Mouse (Mus musculus) megakaryocyte, embryonic 14.5 days (primary cell): ENCODE results near the gene Gm9195. TPM values are rescaled to one million over a fixed set of nuclear protein-coding genes. Genes with fewer than 3 reads are reported as not detected.

Experiments
- H3K27me3 ChIP-seq: replicated peaks from 2 replicates; pipeline ENCODE3; 2012; ENCODE audit warnings: inconsistent platforms
- H3K36me3 ChIP-seq: replicated peaks from 2 replicates; pipeline ENCODE3; 2012; ENCODE audit warnings: low read length, inconsistent platforms, mixed read lengths
- H3K4me1 ChIP-seq: 2 replicates; pipeline ENCODE4 v1.6.1; 2012; ENCODE audit warnings: inconsistent platforms
- H3K4me3 ChIP-seq: replicated peaks from 2 replicates; pipeline ENCODE3; 2012; ENCODE audit warnings: moderate library complexity, mild to moderate bottlenecking, inconsistent platforms
- H3K9me3 ChIP-seq: 2 replicates; pipeline ENCODE4 v1.6.1; 2012; ENCODE audit warnings: inconsistent platforms
- FLI1 ChIP-seq: IDR thresholded peaks from 2 replicates; pipeline ENCODE4 v1.6.1; 2012; ENCODE audit warnings: low read length, inconsistent platforms, mixed read lengths
- GATA1 ChIP-seq: IDR thresholded peaks from 3 replicates; pipeline ENCODE4 v1.6.1; 2012; ENCODE audit warnings: mixed read lengths, low read length, inconsistent platforms, borderline replicate concordance
- polyA plus RNA-seq: library from polyadenylated mRNA; stranded (reverse); fragments of >175 nt; gene quantifications from 2 replicates; pipeline ENCODE4 v1.2.3, GENCODE M21; 2012; ENCODE audit warnings: low replicate concordance; ENCODE audit not compliant: insufficient read depth

The Gm9195 gene
- polyA plus RNA-seq, 1 experiment, result not detected

DNA sequence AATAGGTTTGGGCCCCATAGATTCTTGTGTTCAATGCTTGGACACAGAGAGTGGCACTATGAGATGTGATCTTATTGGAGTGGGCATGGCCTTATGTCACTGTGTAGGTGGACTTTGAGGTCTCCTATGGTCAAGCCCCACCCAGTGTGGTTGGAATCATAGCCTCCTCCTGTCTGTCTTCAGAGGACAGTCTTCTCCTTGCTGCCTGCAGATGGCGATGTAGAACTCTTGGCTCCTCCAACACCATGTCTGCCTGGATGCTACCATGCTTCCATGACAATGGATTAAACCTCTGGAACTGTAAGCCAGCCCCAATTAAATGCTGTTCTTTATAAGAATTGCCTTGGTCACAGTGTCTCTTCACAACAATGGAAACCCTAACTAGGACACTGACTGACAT lies 13.3 kb upstream of the Gm9195 start:
- no peaks in the 10 kb centered on the region for H3K36me3 ChIP-seq
- no peak overlapping the region for H3K4me3 ChIP-seq
- peaks cover 10% of the 10 kb centered on the region for H3K9me3 ChIP-seq
- TF ChIP-seq FLI1 (no peak), GATA1 (no peak)
- H3K4me1 ChIP-seq, result peaks cover 6% of the 10 kb centered on the region; the same call in 1 of the 2 replicates
- H3K27me3 ChIP-seq, result peaks cover 6% of the 10 kb centered on the region

DNA sequence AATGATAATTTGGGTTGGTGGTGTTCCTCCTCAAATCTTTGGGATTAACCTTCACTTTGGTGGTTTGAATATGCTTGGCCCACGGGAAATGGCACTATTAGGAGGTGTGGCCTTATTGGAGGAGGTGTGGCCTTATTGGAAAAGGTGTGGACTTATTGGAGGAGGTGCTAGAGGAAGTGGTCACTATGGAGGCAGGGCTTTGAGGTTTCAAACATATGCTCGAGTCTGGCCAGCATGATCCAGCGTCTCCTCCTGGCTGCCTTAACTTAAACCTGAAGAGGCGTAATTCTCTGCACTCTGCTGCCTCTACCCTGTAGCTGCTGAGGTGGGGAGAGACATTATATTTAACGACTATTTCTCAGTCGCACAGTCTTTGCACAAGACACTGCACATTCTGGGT lies 11.6 kb upstream of the Gm9195 start:
- Histone ChIP-seq H3K4me1 (peaks cover 6% of the 10 kb centered on the region; the same call in 1 of the 2 replicates), H3K9me3 (peaks cover 5% of the 10 kb centered on the region), H3K4me3 (no peak overlapping the region), H3K27me3 (peaks cover 6% of the 10 kb centered on the region), H3K36me3 (no peaks in the 10 kb centered on the region)
- TF ChIP-seq FLI1 (no peak), GATA1 (no peak)

DNA sequence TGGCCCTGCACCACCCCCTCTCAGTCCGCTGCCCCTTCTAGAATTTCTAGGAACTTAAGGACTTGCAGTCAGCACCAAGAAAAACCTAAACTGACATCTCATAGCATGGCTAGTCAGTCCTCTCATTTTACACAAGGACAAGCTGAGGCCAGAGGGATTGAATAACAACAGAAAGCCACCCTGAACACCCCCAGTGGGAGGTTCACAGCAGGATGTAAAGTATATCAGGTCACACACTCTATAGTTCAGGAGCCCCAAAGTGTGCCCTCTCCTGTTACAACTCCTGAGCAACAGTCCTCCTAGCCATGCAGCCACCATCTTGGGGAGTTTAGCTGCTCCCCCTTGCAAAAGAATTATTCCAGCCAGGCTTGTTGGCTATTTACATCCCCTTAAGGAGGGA lies 2.1 kb upstream of the Gm9195 start:
- H3K27me3 ChIP-seq, result peaks cover 26% of the 10 kb centered on the region
- H3K4me3 ChIP-seq, result no peak overlapping the region
- H3K4me1 ChIP-seq, result no peaks in the 10 kb centered on the region
- H3K9me3 ChIP-seq, result no peaks in the 10 kb centered on the region
- no peak for TF ChIP-seq GATA1
- no peak for TF ChIP-seq FLI1
- no peaks in the 10 kb centered on the region for H3K36me3 ChIP-seq

DNA sequence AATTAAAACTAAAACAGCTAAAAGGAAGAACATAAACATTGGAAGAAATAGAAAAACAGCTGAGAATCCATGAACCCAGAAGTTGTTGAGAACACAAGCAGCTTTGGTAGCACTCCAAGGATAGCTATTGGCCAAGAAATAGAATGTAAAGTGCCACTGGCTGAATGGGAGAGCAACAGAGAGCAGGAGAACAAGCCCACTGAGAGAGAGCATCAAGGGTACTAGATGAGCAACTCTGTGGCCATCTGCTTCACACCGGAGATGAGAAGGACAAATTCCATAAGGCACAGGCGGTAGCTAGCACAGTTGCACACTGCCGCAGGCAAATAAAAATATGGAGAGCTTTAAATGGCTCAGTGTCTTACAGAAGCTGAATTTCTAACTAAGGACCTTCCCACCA lies 1.3 kb downstream of the Gm9195 start:
- no peaks in the 10 kb centered on the region for H3K4me1 ChIP-seq
- no peaks in the 10 kb centered on the region for H3K9me3 ChIP-seq
- H3K36me3 ChIP-seq, result no peaks in the 10 kb centered on the region
- H3K4me3 ChIP-seq, result no peak overlapping the region
- H3K27me3 ChIP-seq, result peaks cover 18% of the 10 kb centered on the region
- TF ChIP-seq GATA1 (no peak), FLI1 (no peak)

DNA sequence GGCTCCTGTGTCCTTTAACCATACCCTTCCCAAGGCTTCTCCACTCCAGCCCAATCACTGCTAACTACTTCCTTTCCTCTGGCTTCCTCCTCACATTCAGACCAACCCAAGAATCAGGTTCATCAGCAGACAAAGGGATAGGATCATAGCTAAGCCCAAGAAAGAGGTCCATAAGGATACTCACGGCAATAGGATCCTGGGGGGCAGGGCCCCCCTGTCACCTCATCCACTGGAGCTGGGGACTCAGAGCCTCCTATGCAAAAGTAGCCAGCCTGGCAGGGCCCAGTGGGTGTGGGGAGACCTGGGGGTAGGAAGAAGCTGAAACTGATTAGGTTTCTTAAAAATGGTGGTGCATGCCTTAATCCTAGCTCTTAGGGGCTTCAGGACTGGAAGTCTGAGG lies 17.1 kb downstream of the Gm9195 start:
- Histone ChIP-seq H3K4me1 (no peaks in the 10 kb centered on the region), H3K4me3 (no peak overlapping the region), H3K27me3 (peaks cover 9% of the 10 kb centered on the region), H3K9me3 (peaks cover 5% of the 10 kb centered on the region; the same call in 1 of the 2 replicates), H3K36me3 (no peaks in the 10 kb centered on the region)
- TF ChIP-seq GATA1 (no peak), FLI1 (no peak)

DNA sequence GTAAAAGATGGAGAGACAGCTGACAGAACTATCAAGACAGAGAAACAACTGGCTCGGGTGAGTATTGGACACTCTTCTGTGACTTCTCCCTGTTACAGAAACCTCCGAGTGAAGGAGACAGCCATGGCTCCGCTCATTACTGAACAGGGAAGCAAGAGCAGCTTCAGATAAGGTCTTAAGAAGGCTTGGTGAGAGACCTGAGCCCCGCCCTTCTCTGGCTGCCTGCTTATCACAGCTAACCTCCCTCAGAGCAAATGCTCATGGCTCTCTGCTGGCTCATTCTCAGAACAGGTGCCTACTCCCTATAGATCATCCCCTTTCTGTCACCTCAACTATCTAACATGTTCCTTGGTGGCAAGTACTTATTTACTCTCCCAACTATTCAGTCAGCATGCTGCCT lies 23.2 kb downstream of the Gm9195 start:
- H3K4me3 ChIP-seq, result no peak overlapping the region
- TF ChIP-seq FLI1, result no peak
- TF ChIP-seq GATA1, result no peak
- H3K27me3 ChIP-seq, result peaks cover 25% of the 10 kb centered on the region
- H3K36me3 ChIP-seq, result no peaks in the 10 kb centered on the region
- H3K4me1 ChIP-seq, result no peaks in the 10 kb centered on the region
- H3K9me3 ChIP-seq, result no peaks in the 10 kb centered on the region

DNA sequence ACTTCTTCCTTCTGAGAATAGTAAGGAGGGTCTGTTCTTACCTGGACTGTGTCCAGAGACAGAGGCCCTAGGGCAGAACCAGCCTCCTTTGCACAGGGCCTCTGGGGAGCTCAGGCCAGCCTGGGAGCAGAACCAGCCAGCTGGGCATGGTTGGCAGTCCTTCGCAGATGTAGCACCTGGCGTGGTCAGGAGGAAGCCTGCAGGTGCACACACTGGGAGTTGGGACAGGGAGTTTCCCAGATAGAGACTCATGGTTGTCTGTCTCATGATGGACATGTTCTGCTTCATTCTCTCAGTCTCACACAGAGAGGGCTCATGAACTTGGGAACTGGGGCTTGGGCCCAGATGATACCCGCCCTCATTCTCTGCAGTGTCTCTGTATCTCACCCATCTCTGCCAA lies 25.3 kb downstream of the Gm9195 start:
- H3K9me3 ChIP-seq, result no peaks in the 10 kb centered on the region
- no peak overlapping the region for H3K4me3 ChIP-seq
- TF ChIP-seq FLI1 (no peak), GATA1 (no peak)
- no peaks in the 10 kb centered on the region for H3K4me1 ChIP-seq
- H3K36me3 ChIP-seq, result no peaks in the 10 kb centered on the region
- peaks cover 28% of the 10 kb centered on the region for H3K27me3 ChIP-seq

DNA sequence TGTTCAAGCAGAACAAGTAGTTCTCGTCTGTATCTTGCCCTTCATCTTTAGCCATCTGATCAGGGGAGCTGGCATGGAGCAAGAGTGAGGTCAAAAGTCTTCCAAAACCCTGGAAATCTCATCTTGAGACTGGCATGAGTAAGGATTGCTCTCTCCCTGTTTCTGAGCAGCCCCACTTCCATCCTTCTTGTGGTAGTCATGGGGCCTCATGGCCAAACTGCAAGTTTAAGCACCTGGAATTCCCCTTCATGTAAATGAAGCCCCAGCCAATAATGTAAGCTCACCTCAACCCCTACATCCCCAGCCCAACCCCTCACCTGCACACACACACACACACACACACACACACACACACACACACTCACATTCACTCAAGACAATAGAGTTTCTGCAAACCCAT lies 30.0 kb downstream of the Gm9195 start:
- TF ChIP-seq FLI1, result no peak
- no peak for TF ChIP-seq GATA1
- no peaks in the 10 kb centered on the region for H3K36me3 ChIP-seq
- H3K9me3 ChIP-seq, result no peaks in the 10 kb centered on the region
- H3K4me1 ChIP-seq, result no peaks in the 10 kb centered on the region
- H3K27me3 ChIP-seq, result peaks cover 34% of the 10 kb centered on the region
- H3K4me3 ChIP-seq, result no peak overlapping the region

DNA sequence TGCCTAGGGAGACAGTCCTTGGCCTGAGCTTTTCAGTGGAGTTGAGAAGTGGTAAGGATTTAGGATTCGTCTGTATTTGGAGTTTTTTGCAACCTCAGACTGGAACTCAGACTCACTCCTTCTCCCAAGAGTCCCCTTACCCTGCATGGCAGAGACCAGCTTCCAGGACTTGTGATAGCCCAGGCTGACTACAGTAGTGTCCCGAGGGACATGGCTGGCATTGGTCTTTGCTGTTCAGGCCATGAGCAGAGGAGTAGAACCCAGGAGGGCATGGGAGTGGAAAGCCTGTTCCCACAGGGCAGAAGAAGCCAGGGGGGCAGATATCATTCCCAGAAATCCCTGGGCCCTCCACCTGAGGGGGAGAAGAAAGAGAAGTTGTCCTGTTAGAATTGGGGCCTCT lies 31.3 kb downstream of the Gm9195 start:
- H3K27me3 ChIP-seq, result peaks cover 37% of the 10 kb centered on the region
- no peaks in the 10 kb centered on the region for H3K9me3 ChIP-seq
- H3K4me3 ChIP-seq, result no peak overlapping the region
- H3K36me3 ChIP-seq, result no peaks in the 10 kb centered on the region
- TF ChIP-seq FLI1 (no peak), GATA1 (no peak)
- H3K4me1 ChIP-seq, result no peaks in the 10 kb centered on the region

DNA sequence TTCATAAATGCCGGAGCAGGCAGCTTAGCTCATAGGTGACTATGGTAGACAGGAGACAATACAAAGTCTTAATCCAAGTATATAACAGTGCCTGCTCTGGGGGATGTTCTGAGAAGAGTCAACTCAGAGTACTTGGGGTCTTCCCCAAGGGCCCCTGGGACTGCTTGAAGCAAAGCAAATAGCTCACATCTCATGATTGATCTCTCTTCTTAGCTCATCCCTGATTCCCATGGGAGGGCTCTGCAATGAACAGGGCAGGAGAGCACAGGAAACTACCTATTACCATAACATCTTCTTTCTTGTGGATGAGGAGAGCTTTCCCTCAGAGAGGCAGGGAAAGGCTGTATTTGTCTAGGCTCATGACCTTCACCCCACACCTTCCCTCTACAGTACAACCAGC lies 32.7 kb downstream of the Gm9195 start:
- Histone ChIP-seq H3K36me3 (no peaks in the 10 kb centered on the region), H3K4me3 (no peak overlapping the region), H3K27me3 (peaks cover 37% of the 10 kb centered on the region), H3K9me3 (no peaks in the 10 kb centered on the region), H3K4me1 (no peaks in the 10 kb centered on the region)
- TF ChIP-seq GATA1 (no peak), FLI1 (no peak)

DNA sequence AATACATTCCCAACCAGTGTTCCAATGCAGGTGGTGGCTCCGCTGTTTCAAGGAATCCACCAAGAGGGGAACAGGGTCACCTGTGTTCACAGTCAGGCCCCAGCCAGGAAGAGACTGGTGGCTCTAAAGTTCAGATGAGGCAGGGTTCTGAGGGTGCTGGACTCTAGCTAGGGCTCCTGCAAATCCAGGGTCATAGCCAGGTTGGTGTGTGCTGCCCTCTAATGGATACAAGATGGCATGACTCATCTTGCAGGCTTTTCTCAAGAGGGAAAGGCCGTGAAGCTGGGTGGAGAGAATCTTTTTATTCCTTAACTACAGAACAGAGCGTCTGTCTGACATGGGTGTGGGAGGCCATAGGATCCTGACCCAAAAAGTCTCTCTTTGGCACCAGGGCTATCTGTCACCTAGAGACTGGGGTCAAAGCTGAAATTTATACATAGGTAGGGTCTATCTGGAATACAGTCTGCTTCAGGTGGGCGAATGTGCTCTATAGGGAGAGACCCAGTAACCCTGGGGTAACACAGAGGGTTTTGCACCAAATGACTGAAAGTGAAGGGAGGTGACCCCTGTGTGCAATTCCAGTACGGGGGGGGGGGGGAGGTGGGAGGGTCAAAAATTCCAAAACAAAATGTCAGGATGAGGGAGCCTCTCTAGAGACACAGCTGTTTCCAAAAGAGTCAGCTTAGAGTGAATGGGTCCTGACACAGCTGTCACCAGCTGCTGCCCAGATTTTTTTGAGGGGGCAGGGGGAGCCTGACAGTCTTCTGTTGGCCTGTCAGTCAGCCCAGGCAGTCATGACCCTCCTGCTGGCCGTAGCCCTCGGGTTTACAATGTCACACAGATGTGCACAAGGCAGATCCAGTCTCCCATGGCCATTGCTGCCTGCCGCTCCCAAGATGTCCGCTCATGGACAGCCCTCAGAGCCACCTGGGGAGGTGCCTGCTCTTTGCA lies 44.2 kb downstream of the Gm9195 start:
- Histone ChIP-seq H3K36me3 (no peaks in the 10 kb centered on the region), H3K4me1 (peaks cover 4% of the 10 kb centered on the region; the same call in 1 of the 2 replicates), H3K9me3 (no peaks in the 10 kb centered on the region), H3K4me3 (no peak overlapping the region), H3K27me3 (peaks cover 31% of the 10 kb centered on the region)
- no peak for TF ChIP-seq GATA1
- no peak for TF ChIP-seq FLI1
